Mouse (Mus musculus) adrenal gland, postnatal 36 days (tissue): ENCODE results near the gene Cog1. TPM values are rescaled to one million over a fixed set of nuclear protein-coding genes. Genes with fewer than 3 reads are reported as not detected.

Source experiments
- DNase-seq, 2 experiments: peaks; one replicate each; pipeline ENCODE4 v3.0.0; 2021; ENCODE audit warnings: mixed read lengths in 1 of 2
- long read RNA-seq, 2 experiments: library from polyadenylated mRNA; stranded (forward); transcript quantifications; one replicate each; pipeline ENCODE4 v2.0.0; 2021; ENCODE audit warnings: borderline sequencing depth in 2 of 2
- total RNA-seq, 2 experiments: library from RNA; stranded (reverse); gene quantifications; 2 replicates each; pipeline ENCODE4 v1.2.3; 2021

Gene Cog1
- total RNA-seq: 10 to 100 TPM; 35.4 to 39.5 TPM
- long read RNA-seq, experiment 1, transcript Cog1-201 (14 exons, 3,935 nt): major isoform, 41 of 76 reads
- long read RNA-seq, experiment 1, partial matches to known transcripts: 22 of 76 reads
- long read RNA-seq, experiment 1, other reads (novel, unspliced or antisense): 13 of 76 reads
- long read RNA-seq, experiment 2, transcript Cog1-201 (14 exons, 3,935 nt): major isoform, 15 of 26 reads
- long read RNA-seq, experiment 2, partial matches to known transcripts: 0 of 26 reads
- long read RNA-seq, experiment 2, other reads (novel, unspliced or antisense): 11 of 26 reads

- peak in 1 of 2 experiments; percentile 15 for DNase-seq
Measured at GRCm38 (mm10) chr11:113648690-113649352, at the start of gene Cog1. Cog1 (plus strand) TSS chr11:113649169.

- DNase-seq: no peak
Measured at GRCm38 (mm10) chr11:113600526-113601245, 48.3 kb upstream of the Cog1 start.

GRCm38 (mm10) chr11:113601616-113602343, 47.2 kb upstream of the Cog1 start:
- no peak for DNase-seq

GRCm38 (mm10) chr11:113607556-113607955, 41.4 kb upstream of the Cog1 start:
- no peak for DNase-seq

- DNase-seq: no peak
Measured at GRCm38 (mm10) chr11:113609581-113609980, 39.4 kb upstream of the Cog1 start.

- DNase-seq: no peak
Measured at GRCm38 (mm10) chr11:113610266-113610665, 38.7 kb upstream of the Cog1 start.

- DNase-seq: peak; percentile 30 to 50
Measured at GRCm38 (mm10) chr11:113611112-113611646, 37.8 kb upstream of the Cog1 start.

GRCm38 (mm10) chr11:113611664-113612611, 37.0 kb upstream of the Cog1 start:
- peak; percentile 55 to 76 for DNase-seq

- no peak for DNase-seq
Measured at GRCm38 (mm10) chr11:113614476-113614875, 34.5 kb upstream of the Cog1 start.

GRCm38 (mm10) chr11:113617132-113617911, 31.6 kb upstream of the Cog1 start:
- peak; percentile 66 to 84 for DNase-seq

GRCm38 (mm10) chr11:113618303-113618671, 30.7 kb upstream of the Cog1 start:
- DNase-seq: no peak

GRCm38 (mm10) chr11:113618672-113619419, 30.1 kb upstream of the Cog1 start, which contains the start of gene Sstr2:
Sstr2 (plus strand) TSS chr11:113619342.
- peak; percentile 87 to 90 for DNase-seq

- DNase-seq: no peak
Measured at GRCm38 (mm10) chr11:113619420-113620080, 29.4 kb upstream of the Cog1 start.

- no peak for DNase-seq
Measured at GRCm38 (mm10) chr11:113621001-113621400, 28.0 kb upstream of the Cog1 start.

- no peak for DNase-seq
Measured at GRCm38 (mm10) chr11:113622028-113622427, 26.9 kb upstream of the Cog1 start.

GRCm38 (mm10) chr11:113625437-113625836, 23.5 kb upstream of the Cog1 start:
- no peak for DNase-seq

GRCm38 (mm10) chr11:113627785-113628184, 21.2 kb upstream of the Cog1 start:
- peak in 1 of 2 experiments; percentile 41 for DNase-seq

- no peak for DNase-seq
Measured at GRCm38 (mm10) chr11:113630642-113631041, 18.3 kb upstream of the Cog1 start.

- no peak for DNase-seq
Measured at GRCm38 (mm10) chr11:113631302-113631701, 17.7 kb upstream of the Cog1 start.
